Mouse (Mus musculus) ovary, adult 10 weeks (tissue): ENCODE results near the gene Olfr731. TPM values are rescaled to one million over a fixed set of nuclear protein-coding genes. Genes with fewer than 3 reads are reported as not detected.

Source experiments
- polyA plus RNA-seq: library from polyadenylated mRNA; stranded (reverse); fragments of 350-450 nt; fragmentation: Illumina TruSeq; extraction: RNeasy Lipid Tissue Mini Kit (QIAGEN cat#74804); gene quantifications from one replicate; pipeline ENCODE4 v1.2.3, GENCODE M21; 2014

Olfr731 gene
- polyA plus RNA-seq, result not detected

DNA sequence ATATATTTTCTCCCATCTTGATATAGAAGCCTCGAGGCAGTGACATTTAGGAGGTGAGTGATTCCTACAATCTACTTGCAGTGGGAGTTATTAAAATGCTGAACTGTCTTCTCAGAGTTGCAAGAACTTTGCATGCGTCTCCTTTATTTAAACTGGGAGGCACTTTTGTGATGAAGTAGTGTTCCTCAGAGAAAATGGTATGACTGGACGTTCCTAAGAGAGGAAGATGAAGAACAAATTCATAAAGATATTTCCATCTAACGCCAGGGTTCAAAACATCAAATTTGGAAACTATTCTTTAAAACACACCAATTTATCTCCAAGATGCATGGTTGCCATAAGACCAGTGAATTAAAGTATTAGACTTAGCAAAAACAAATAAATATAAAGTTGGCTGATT, at the start of gene Olfr731:
Olfr731 (minus strand) TSS at position 101 of the 400 bp plus-strand sequence.

DNA sequence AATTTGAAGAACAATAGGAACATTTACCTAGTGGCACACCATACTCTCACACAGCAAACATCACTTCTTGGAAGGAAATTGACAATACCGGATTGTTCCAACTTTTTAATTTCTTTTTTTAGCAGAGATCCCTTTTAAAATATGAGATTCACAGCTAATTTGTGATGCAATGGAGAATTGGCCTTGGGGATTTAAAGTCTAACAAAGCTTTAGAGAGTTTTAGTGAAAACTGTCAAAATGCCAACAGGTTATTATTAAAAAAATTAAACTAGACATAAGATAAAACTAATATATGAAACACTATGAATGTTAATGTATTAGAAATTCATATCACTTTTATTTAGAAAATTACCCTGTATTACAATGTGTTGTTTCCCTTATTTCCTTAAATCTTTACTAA, 42.4 kb upstream of the Olfr731 start, which contains the start of gene Olfr732:
Olfr732 (minus strand) TSS at position 101 of the 400 bp plus-strand sequence.

DNA sequence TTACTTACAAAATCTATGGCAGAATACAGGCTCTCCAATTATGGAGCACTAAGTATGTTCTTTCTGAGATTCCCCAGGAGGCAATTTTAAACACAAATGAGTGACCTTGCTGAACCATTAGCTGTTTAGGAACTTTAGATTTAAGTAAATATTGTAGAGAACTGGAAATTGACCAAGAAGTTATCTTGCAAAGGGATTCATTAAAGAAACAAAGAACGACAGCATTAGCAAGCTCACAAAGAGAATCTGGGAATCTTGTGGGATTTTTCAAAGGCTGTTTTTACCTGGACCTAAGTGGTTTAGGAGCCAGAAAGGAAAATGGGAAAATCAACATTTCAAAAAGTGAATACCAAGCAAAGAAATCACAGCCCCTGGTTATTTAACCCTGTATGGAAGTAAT, 53.6 kb downstream of the Olfr731 start, which contains the start of gene Olfr730:
Olfr730 (minus strand) TSS at position 101 of the 400 bp plus-strand sequence.

Other genes starting within 250 kb of the Olfr731 start
- gene Olfr725, start 201.5 kb downstream of the Olfr731 start, polyA plus RNA-seq, result not detected
- not detected for gene Olfr726, start 150.9 kb downstream of the Olfr731 start, polyA plus RNA-seq
- not detected for gene Olfr727, start 118.7 kb downstream of the Olfr731 start, polyA plus RNA-seq
- gene Olfr728, start 99.2 kb downstream of the Olfr731 start, polyA plus RNA-seq, result not detected
- not detected for gene Olfr729, start 89.0 kb downstream of the Olfr731 start, polyA plus RNA-seq
- not detected for gene Olfr730, start 53.7 kb downstream of the Olfr731 start, polyA plus RNA-seq
- gene Olfr732, start 42.3 kb upstream of the Olfr731 start, polyA plus RNA-seq, result not detected
- gene Olfr733, start 59.7 kb upstream of the Olfr731 start, polyA plus RNA-seq, result not detected
- not detected for gene Olfr734, start 84.9 kb upstream of the Olfr731 start, polyA plus RNA-seq
- gene Olfr735, start 107.0 kb upstream of the Olfr731 start, polyA plus RNA-seq, result not detected
- 0.71 TPM for gene Tlr11, start 116.0 kb upstream of the Olfr731 start, polyA plus RNA-seq
- gene Olfr736, start 139.3 kb upstream of the Olfr731 start, polyA plus RNA-seq, result not detected
- gene Olfr738, start 165.7 kb upstream of the Olfr731 start, polyA plus RNA-seq, result not detected
- not detected for gene Olfr739, start 176.8 kb upstream of the Olfr731 start, polyA plus RNA-seq
- not detected for gene Olfr740, start 203.7 kb upstream of the Olfr731 start, polyA plus RNA-seq
- not detected for gene Olfr741, start 230.9 kb upstream of the Olfr731 start, polyA plus RNA-seq